Mouse (Mus musculus) C2C12 (cell line): ENCODE measurements around the gene Gstm1.
"Not testable (repeated sequence)": the region's sequence is repeated elsewhere in the genome, so short reads cannot be mapped to it uniquely, and the experiment has no call there.

Experiments used
- CEBPB ChIP-seq: IDR thresholded peaks from one replicate; pipeline ENCODE4 v1.6.1; 2011; ENCODE audit warnings: low read depth, mild to moderate bottlenecking, control low read depth, moderate library complexity
- CTCF ChIP-seq: IDR thresholded peaks from one replicate; pipeline ENCODE4 v1.5.1; 2011; ENCODE audit not compliant: control insufficient read depth, insufficient read depth, insufficient read length
- FOSL1 ChIP-seq: IDR thresholded peaks from one replicate; pipeline ENCODE4 v1.8.0; 2011; ENCODE audit warnings: mild to moderate bottlenecking, low read length; ENCODE audit not compliant: poor library complexity, insufficient read depth, severe bottlenecking
- MAX ChIP-seq: IDR thresholded peaks from one replicate; pipeline ENCODE4 v1.6.1; 2011; ENCODE audit warnings: mild to moderate bottlenecking, control low read depth
- MYOD1 ChIP-seq: IDR thresholded peaks from one replicate; pipeline ENCODE4 v1.6.1; 2011; ENCODE audit warnings: low read depth; ENCODE audit not compliant: control insufficient read depth, insufficient read length
- USF1 ChIP-seq: IDR thresholded peaks from one replicate; pipeline ENCODE4 v1.6.1; 2011; ENCODE audit warnings: low read depth, mild to moderate bottlenecking, control low read depth, moderate library complexity

- not testable (repeated sequence) for TF ChIP-seq MYOD1, CTCF, MAX, CEBPB, USF1, FOSL1
These were observed 46.7 kb downstream of the Gstm1 start for GRCm38 (mm10) chr3:107971101-107971500.
